Mouse (Mus musculus): ENCODE data around the gene Gm48552. TPM values are rescaled to one million over a fixed set of nuclear protein-coding genes. Genes with fewer than 3 reads are reported as not detected.

The Gm48552 gene
- total RNA-seq, 2 experiments from 2014 or later, result 0.84 to 1.0 TPM

- H3K4me3 ChIP-seq, result peak overlapping the region; percentile 70
- intact Hi-C loops (cut with DNase I), result no loop called here
- peak overlapping the region; percentile 97 for H3K27ac ChIP-seq
- no peak for TF ChIP-seq CTCF (IDR thresholded peaks at IDR 0.05)
- peak; percentile 38 for DNase-seq
Observed at GRCm38 (mm10) chr10:81406504-81407440, 18.0 kb downstream of the Gm48552 start.

- DNase-seq, result peak; percentile 77
- H3K27ac ChIP-seq, result peak overlapping the region; percentile 97
- no peak for TF ChIP-seq CTCF (IDR thresholded peaks at IDR 0.05)
- peak overlapping the region; percentile 70 for H3K4me3 ChIP-seq
- intact Hi-C loops (cut with DNase I), result loop anchor here (2.0 kb wide), 1 partner anchor 27 kb away; no protein-coding TSS in a partner anchor
Observed at GRCm38 (mm10) chr10:81407539-81408423, 19.0 kb downstream of the Gm48552 start.

GRCm38 (mm10) chr10:81408424-81408729, 19.6 kb downstream of the Gm48552 start:
- H3K4me3 ChIP-seq, result peak overlapping the region; percentile 70
- DNase-seq, result no peak
- intact Hi-C loops (cut with DNase I), result loop anchor here (2.0 kb wide), 1 partner anchor 26 kb away; no protein-coding TSS in a partner anchor
- H3K27ac ChIP-seq, result peak overlapping the region; percentile 97
- no peak for TF ChIP-seq CTCF (IDR thresholded peaks at IDR 0.05)

GRCm38 (mm10) chr10:81408871-81409291, 20.1 kb downstream of the Gm48552 start:
- TF ChIP-seq CTCF (IDR thresholded peaks at IDR 0.05), result peak; percentile 96
- peak; percentile 93 for DNase-seq
- Histone ChIP-seq H3K27ac (peak overlapping the region; percentile 97), H3K4me3 (peak overlapping the region; percentile 70)
- intact Hi-C loops (cut with DNase I), result loop anchor here (2.0 kb wide), 1 partner anchor 26 kb away; no protein-coding TSS in a partner anchor

- no peak for TF ChIP-seq CTCF (IDR thresholded peaks at IDR 0.05)
- intact Hi-C loops (cut with DNase I), result loop anchor here (2.0 kb wide), 1 partner anchor 25 kb away; no protein-coding TSS in a partner anchor
- peak overlapping the region; percentile 97 for H3K27ac ChIP-seq
- H3K4me3 ChIP-seq, result peak overlapping the region; percentile 70
- DNase-seq, result peak; percentile 46
Observed at GRCm38 (mm10) chr10:81409330-81409729, 20.5 kb downstream of the Gm48552 start.

- peak; percentile 37 for DNase-seq
- peak overlapping the region; percentile 70 for H3K4me3 ChIP-seq
Observed at GRCm38 (mm10) chr10:81410350-81410749, 21.5 kb downstream of the Gm48552 start.

GRCm38 (mm10) chr10:81410981-81411380, 22.2 kb downstream of the Gm48552 start:
- Histone ChIP-seq H3K4me3 (peak overlapping the region; percentile 70), H3K27ac (peak overlapping the region; percentile 97)
- DNase-seq, result no peak
- no peak for TF ChIP-seq CTCF (IDR thresholded peaks at IDR 0.05)
- intact Hi-C loops (cut with DNase I), result no loop called here

More at GRCm38 (mm10) chr10:81410350-81410749, 21.5 kb downstream of the Gm48552 start:
- intact Hi-C loops (cut with DNase I), result no loop called here
- no peak for TF ChIP-seq CTCF (IDR thresholded peaks at IDR 0.05)
- peak overlapping the region; percentile 97 for H3K27ac ChIP-seq

- intact Hi-C loops (cut with DNase I), result no loop called here
- DNase-seq, result peak; percentile 97
- no peak for TF ChIP-seq CTCF (IDR thresholded peaks at IDR 0.05)
- Histone ChIP-seq H3K27ac (peak overlapping the region; percentile 97), H3K4me3 (peak overlapping the region; percentile 70)
Observed at GRCm38 (mm10) chr10:81411471-81412400, 22.9 kb downstream of the Gm48552 start.

- Histone ChIP-seq H3K4me3 (peak overlapping the region; percentile 70), H3K27ac (peak overlapping the region; percentile 97)
- intact Hi-C loops (cut with DNase I), result no loop called here
- peak; percentile 63 for DNase-seq
- TF ChIP-seq CTCF (IDR thresholded peaks at IDR 0.05), result no peak
Observed at GRCm38 (mm10) chr10:81412586-81413309, 23.9 kb downstream of the Gm48552 start.

GRCm38 (mm10) chr10:81413310-81414261, 24.8 kb downstream of the Gm48552 start:
- intact Hi-C loops (cut with DNase I), result no loop called here
- DNase-seq, result peak; percentile 94
- peak overlapping the region; percentile 97 for H3K27ac ChIP-seq

More at GRCm38 (mm10) chr10:81413310-81414261, 24.8 kb downstream of the Gm48552 start:
- H3K4me3 ChIP-seq, result peak overlapping the region; percentile 70
- peak; percentile 23; the same call in 1 of the 2 replicates for TF ChIP-seq CTCF (IDR thresholded peaks at IDR 0.05)
